Mouse (Mus musculus) CD4-positive, CD25-positive, alpha-beta regulatory T cell, adult 2 months (primary cell): ENCODE results near the gene Fmn2.

Experiments used
- DNase-seq: peaks from one replicate; pipeline ENCODE4 v3.0.0-alpha.2; 2012; ENCODE audit warnings: low read depth, low spot score

The Fmn2 gene

GRCm38 (mm10) chr1:174501661-174502030, at the start of gene Fmn2:
Fmn2 (plus strand) TSS chr1:174501825.
- DNase-seq: no peak

GRCm38 (mm10) chr1:174455100-174455499, 46.5 kb upstream of the Fmn2 start:
- DNase-seq: no peak

- no peak for DNase-seq
Measured at GRCm38 (mm10) chr1:174465385-174465784, 36.2 kb upstream of the Fmn2 start.

DNA sequence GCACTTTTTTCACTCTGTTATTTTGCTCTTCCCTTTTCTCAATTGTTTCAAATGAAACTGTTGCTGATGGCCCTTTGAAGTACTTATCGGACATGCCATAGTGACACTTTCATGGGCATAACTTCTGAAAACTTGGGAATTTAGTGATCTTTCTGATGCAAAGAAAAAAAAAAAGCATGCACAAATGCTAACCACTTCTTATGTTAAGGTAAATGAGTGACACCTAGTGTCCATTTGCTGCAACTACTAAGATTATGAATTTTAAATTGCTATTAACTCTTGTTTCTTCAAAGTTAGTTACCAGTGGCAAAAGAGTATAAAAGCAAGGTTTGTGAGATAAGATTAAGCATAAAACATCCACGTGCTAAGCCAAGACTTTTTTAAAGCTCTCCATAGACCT, 35.4 kb upstream of the Fmn2 start:
- DNase-seq: peak; percentile 35

DNA sequence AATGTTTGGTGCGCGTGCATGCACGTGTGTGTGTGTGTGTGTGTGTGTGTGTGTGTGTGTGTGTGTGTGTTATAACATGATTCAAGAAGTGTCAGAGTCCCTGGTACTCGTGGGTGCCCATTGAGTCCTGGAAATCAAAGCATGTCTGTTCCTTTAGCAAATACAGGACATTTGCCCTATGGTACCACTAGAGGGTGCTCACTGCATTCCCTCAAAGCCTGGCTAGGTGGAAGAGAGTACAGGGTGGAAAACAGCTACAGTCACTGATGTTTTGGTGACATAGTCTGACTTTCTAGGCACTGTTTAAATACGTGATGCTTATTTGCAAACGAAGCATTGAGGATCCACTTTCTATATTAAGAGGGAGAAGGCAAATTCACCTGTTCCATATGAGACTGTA, 31.9 kb upstream of the Fmn2 start:
- DNase-seq: peak; percentile 44

DNA sequence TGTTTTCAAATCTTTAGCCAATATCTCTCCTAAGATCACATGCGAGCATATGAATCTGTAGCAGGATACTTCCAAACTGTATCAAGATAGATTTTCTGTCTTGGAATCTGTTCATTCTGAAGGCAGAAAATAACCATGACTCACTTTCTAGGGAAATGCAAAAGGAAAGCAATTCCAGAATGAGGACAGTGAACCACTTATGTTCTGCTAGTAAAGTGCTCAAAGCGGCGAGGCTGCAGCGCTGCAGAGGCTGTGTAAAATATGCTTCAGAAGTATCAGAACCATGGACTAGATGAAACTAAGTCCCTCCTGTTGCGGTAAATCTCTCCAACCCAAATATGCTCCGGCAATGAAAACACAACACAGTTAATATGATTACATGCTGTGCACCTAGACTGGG, 19.1 kb upstream of the Fmn2 start:
- DNase-seq: no peak

GRCm38 (mm10) chr1:174500064-174500463, 1.6 kb upstream of the Fmn2 start:
- no peak for DNase-seq

DNA sequence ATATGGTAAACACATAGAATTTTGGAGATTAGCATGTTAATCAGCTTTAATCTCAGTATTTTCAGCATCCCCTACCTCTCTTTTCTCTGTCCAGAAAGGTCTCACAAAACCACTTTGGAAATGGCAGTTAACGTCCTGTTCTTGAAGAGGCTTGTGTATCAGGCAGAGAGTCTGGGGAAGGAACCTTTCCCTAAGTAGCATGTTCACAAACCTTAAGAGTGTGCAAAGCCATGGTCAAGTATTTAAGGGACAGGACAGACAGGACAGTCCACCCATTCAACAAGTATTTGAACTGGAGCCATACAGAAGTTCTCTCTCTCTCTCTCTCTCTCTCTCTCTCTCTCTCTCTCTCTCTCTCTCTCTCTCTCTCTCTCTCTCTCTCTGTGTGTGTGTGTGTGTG, 614 bp upstream of the Fmn2 start:
- no peak for DNase-seq

- no peak for DNase-seq
Measured at GRCm38 (mm10) chr1:174502031-174502845, 613 bp downstream of the Fmn2 start.

GRCm38 (mm10) chr1:174502846-174503745, 1.5 kb downstream of the Fmn2 start:
- no peak for DNase-seq

GRCm38 (mm10) chr1:174508571-174509110, 7.0 kb downstream of the Fmn2 start:
- DNase-seq: no peak

- DNase-seq: no peak
Measured at GRCm38 (mm10) chr1:174513419-174513818, 11.8 kb downstream of the Fmn2 start.

GRCm38 (mm10) chr1:174521976-174522770, 20.5 kb downstream of the Fmn2 start:
- DNase-seq: no peak

DNA sequence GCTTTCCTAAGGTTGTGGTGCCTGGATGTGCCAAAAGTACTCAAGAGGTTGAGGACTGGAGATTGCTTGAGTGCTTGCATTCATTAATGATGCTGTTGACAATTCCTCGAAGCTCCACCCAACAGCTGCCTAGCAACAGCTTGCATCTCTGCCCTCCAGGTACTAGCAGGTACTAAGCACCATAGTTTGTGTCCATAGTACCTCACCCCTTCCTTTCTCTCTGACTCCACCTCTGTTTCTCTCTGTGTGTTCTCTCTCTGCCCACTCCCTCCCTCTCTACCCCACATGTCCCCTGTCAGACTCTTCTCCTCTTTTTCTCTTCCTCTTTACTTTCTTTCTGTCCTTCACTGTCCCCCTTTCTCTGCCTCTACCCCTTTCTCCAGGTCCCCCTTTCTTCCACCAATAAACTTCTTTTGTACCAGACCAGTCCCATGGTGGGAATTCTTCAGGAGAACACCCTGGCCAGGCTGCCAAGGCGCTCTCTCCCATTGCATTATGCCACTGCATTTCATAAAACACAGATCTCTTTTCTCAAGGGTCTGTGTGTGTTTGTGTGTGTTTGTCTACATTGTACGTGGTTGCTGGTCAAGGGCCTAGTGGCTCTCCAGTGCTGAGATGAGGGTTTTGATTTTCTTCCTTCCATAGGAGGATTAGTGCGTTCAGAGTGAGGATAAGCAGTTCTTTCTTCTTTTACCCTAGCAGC, 21.3 kb downstream of the Fmn2 start:
- no peak for DNase-seq

GRCm38 (mm10) chr1:174523512-174523828, 21.8 kb downstream of the Fmn2 start:
- DNase-seq: no peak

- no peak for DNase-seq
Measured at GRCm38 (mm10) chr1:174536742-174537453, 35.3 kb downstream of the Fmn2 start.

GRCm38 (mm10) chr1:174537491-174537890, 35.9 kb downstream of the Fmn2 start:
- no peak for DNase-seq

DNA sequence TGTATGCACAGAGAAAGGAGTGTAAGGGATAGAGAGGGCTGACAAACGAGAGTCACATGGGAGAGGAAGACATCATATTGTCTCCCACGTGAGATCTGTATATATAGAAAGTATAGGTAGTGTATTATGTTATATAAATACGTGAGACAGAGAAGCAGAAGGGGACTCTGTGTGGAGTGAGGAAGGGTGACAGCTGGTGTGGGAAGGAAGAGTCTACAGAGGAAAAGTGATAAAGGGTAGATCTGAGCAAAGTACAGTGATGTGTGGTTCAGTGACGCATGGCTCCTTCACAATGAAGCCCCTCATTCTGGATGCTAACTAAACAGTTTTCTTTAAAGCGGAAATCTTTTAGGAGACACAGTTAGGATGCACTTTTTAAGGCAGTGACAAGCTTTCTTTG, 46.7 kb downstream of the Fmn2 start:
- DNase-seq: no peak

DNA sequence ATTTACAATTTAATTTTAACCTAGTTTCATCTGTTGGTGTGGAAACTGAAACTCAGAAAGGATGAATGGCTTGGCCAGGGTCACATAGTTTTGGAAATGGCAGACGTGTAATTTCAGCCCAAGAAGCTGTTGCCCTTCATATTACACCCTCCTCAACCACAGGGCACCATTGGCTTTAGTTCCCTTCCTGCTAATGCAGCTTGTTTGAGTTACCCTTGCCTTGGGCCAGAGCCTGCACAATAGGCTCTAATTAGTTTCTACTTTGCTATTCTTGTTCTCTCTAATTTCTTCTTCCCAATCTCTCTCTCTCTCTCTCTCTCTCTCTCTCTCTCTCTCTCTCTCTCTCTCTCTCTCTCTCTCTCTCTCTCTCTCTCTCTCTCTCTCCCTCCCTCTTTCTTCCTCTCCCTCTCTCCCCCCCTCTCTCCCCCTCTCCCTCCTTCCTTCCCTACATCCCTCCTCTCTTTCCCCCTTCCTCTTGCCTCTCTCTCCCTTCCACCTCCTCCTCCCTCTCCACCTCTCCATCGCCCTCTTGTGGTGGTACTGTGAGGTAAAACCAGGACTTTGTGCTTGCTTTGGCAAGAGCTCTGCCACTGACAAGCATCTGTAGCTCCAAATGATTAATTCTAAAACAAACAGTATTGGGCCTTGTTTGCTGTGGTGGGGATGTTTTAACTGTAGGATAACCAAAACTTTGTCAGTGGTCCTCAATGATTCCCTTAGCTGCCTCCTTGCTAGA, 51.8 kb downstream of the Fmn2 start:
- peak; percentile 16 for DNase-seq

DNA sequence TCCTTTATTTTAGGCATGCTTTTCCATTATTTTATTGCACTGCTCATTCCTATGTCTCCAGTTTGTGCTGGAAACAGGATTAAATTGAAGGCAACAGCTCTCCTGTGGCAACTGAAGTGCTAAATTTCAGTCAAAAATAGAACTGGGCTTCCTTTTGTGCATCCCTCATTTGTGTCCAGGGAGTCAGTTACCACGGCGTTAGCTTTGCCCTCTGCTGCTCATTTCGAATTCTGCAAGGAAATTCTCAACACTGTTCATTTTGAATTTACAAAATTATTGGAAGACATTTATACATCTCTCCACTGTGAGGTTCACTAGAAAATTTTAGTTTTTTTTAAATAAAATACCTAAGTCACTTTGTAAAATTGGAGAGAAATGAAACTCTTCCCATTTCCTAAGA, 53.8 kb downstream of the Fmn2 start:
- no peak for DNase-seq
